ENCODE assay signal across 8 mouse cellular contexts in genomic region chr12:108835840-108836409, GRCm38 (mm10). TPM values are rescaled to one million over a fixed set of nuclear protein-coding genes. Genes with fewer than 3 reads are reported as not detected.
A peak's percentile ranks its signal among the peaks of the same experiment; 100 is the strongest.
DNase-seq lines count a peak whose midpoint lies in the region; ATAC-seq and TF ChIP-seq lines count a peak whose summit lies in the region.

Gene Slc25a29, minus strand, starts transcription at chr12:108835883.
Gene Slc25a47, plus strand, starts transcription at chr12:108836046.

- POLR2A ChIA-PET in Patski (lab: Charles Lee): interaction anchor here (2.0 kb wide), 1 partner anchor 34 kb away, joined by 4 read pairs; no protein-coding TSS in a partner anchor

- no peaks in the 10 kb centered on the region for H3K27me3 ChIP-seq in Patski
- no peaks in the 10 kb centered on the region for H3K27me3 ChIP-seq in hindbrain, embryonic 14.5 days (ENCODE audit: control insufficient read depth, insufficient read depth, low read length)

- H3K4me2 ChIP-seq in hindbrain, embryonic 14.5 days (replicated peaks): peak within 1 kb of the TSS; percentile 88

- H3K9ac ChIP-seq in hindbrain, embryonic 14.5 days: peak within 1 kb of the TSS; percentile 72

- peaks cover 43% of the 10 kb centered on the region for H3K4me1 ChIP-seq in hindbrain, embryonic 14.5 days (replicated peaks; ENCODE audit: control insufficient read depth, insufficient read depth, low read length)

- no peaks in the 10 kb centered on the region for H3K9me3 ChIP-seq in hindbrain, embryonic 14.5 days (ENCODE audit: control insufficient read depth, low read length)

- CTCF ChIA-PET in Patski (lab: Charles Lee): no interaction called here

- in situ Hi-C loops in Patski (cut with MboI; ENCODE audit: low pct_unique_long_range_greater_than_20kb): no loop called here

- peak within 1 kb of the TSS; percentile 66 for H3K4me3 ChIP-seq in hindbrain, embryonic 14.5 days (replicated peaks; ENCODE audit: low read length)

- ATAC-seq in Patski: peak; percentile 92
- ATAC-seq in hindbrain, embryonic 14.5 days (ENCODE audit: low FRiP score): peak; percentile 98

- peaks cover 5% of the 10 kb centered on the region for H3K36me3 ChIP-seq in hindbrain, embryonic 14.5 days (replicated peaks; ENCODE audit: control insufficient read depth, insufficient read depth)

- peak; percentile 64 for DNase-seq in Patski (ENCODE audit: low read depth, low spot score)
- peak; percentile 98 for DNase-seq in cerebellum, postnatal 14 days
- DNase-seq in frontal cortex, postnatal 25 days (ENCODE audit: low spot score in 2 of 2): peak; percentile 88 to 93
- peak; percentile 96 for DNase-seq in hindbrain, embryonic 14.5 days (ENCODE audit: low spot score)
- peak; percentile 94 to 97 for DNase-seq in layer of hippocampus, postnatal 36 days
- DNase-seq in lung, postnatal 36 days: peak; percentile 98
- peak; percentile 99 for DNase-seq in retina, postnatal 1 day
- peak; percentile 93 to 96 for DNase-seq in urinary bladder, adult 18-20 months (ENCODE audit: low spot score in 2 of 2)

- under 1% methylated on average over 52 of the region's 53 CpGs for WGBS in hindbrain, embryonic 14.5 days

- no peak for TF ChIP-seq CTCF in Patski (IDR thresholded peaks at IDR 0.05)

- peak within 1 kb of the TSS; percentile 81 for H3K27ac ChIP-seq in hindbrain, embryonic 14.5 days

RNA-seq across cellular contexts. Expression of gene Slc25a29, which starts in this region (rescaled TPM):
- 11.8 TPM for polyA plus RNA-seq in Patski (2021)
- polyA plus RNA-seq in hindbrain, embryonic 14.5 days (2014; fragmentation: Nextera tagmentation; extraction: Ambion mirVana): 18.6 and 19.7 TPM in 2 replicates
- total RNA-seq in layer of hippocampus, postnatal 36 days (2021): 10 to 100 TPM; 21.8 to 22.9 TPM

RNA-seq across cellular contexts. Expression of gene Slc25a47, which starts in this region (rescaled TPM):
- polyA plus RNA-seq in Patski (2021): 3.7 TPM
- polyA plus RNA-seq in hindbrain, embryonic 14.5 days (2014; fragmentation: Nextera tagmentation; extraction: Ambion mirVana): 7.2 and 7.9 TPM in 2 replicates
- total RNA-seq in layer of hippocampus, postnatal 36 days (2021): 10 to 100 TPM; 10.8 to 12.1 TPM

Comparison
In these comparisons a context has a peak if more than half of its experiments do, and no peak if none do; other contexts are left out.
1. Peak in every context shown above with its lines: DNase-seq, ATAC-seq, H3K4me3 ChIP-seq and H3K27ac ChIP-seq.